Mouse (Mus musculus) hindbrain, embryonic 11.5 days (tissue): Measurements from ENCODE around the gene Cbl. TPM values are rescaled to one million over a fixed set of nuclear protein-coding genes. Genes with fewer than 3 reads are reported as not detected.

Source experiments
- ATAC-seq: fragments of 200-750 bp; cut with Nextera tagmentation; 2 replicates; pipeline ENCODE4 v1.8.0; 2017; ENCODE audit warnings: mild to moderate bottlenecking, moderate TSS enrichment, moderate library complexity; ENCODE audit not compliant: low FRiP score
- DNase-seq: peaks from one replicate; pipeline ENCODE4 v3.0.0-alpha.2; 2015; ENCODE audit warnings: low spot score
- H3K27ac ChIP-seq: fragments of 300-500 bp; sonication (generic); 2 replicates; pipeline ENCODE4 v1.5.1; 2014; ENCODE audit warnings: mild to moderate bottlenecking, low read depth, low read length
- H3K27me3 ChIP-seq: fragments of 300-500 bp; sonication (generic); 2 replicates; pipeline ENCODE4 v1.6.1; 2014; ENCODE audit warnings: mild to moderate bottlenecking, low read length, moderate library complexity, mixed read lengths; ENCODE audit not compliant: control insufficient read depth, insufficient read depth
- H3K36me3 ChIP-seq: fragments of 300-500 bp; sonication (generic); 2 replicates; pipeline ENCODE4 v1.6.1; 2014; ENCODE audit warnings: mild to moderate bottlenecking, low read length, moderate library complexity, mixed read lengths; ENCODE audit not compliant: control insufficient read depth, insufficient read depth
- H3K4me1 ChIP-seq: fragments of 300-500 bp; sonication (generic); replicated peaks from 2 replicates; pipeline ENCODE4 v1.6.1; 2014; ENCODE audit warnings: low read length, mixed read lengths; ENCODE audit not compliant: control insufficient read depth, insufficient read depth
- H3K4me2 ChIP-seq: fragments of 300-500 bp; sonication (generic); replicated peaks from 2 replicates; pipeline ENCODE4 v1.6.1; 2014; ENCODE audit warnings: mild to moderate bottlenecking, low read depth, low read length
- H3K4me3 ChIP-seq: fragments of 300-500 bp; sonication (generic); 2 replicates; pipeline ENCODE4 v1.5.1; 2014; ENCODE audit warnings: low read depth, low read length
- H3K9ac ChIP-seq: fragments of 300-500 bp; sonication (generic); 2 replicates; pipeline ENCODE4 v1.6.1; 2014; ENCODE audit warnings: low read depth, low read length
- H3K9me3 ChIP-seq: fragments of 300-500 bp; sonication (generic); 2 replicates; pipeline ENCODE4 v1.6.1; 2016; ENCODE audit warnings: low read length; ENCODE audit not compliant: control insufficient read depth
- WGBS: fragments of 180-500 bp; shearing (Covaris S2); extraction: QIAGEN DNeasy Blood & Tissue Kit; methylation state at CpG from one replicate; pipeline ENCODE4 v1.1.7; 2014; 5-methylcytosine and 5-hydroxymethylcytosine counted together
- polyA plus RNA-seq: library from polyadenylated mRNA; unstranded; fragments of >200 nt; fragmentation: Nextera tagmentation; extraction: Ambion mirVana; gene quantifications from 2 replicates; pipeline ENCODE4 v1.2.1, GENCODE M21; 2014

Gene Cbl
- polyA plus RNA-seq, 1 experiment from 2014 or later, result 24.7 TPM

DNA sequence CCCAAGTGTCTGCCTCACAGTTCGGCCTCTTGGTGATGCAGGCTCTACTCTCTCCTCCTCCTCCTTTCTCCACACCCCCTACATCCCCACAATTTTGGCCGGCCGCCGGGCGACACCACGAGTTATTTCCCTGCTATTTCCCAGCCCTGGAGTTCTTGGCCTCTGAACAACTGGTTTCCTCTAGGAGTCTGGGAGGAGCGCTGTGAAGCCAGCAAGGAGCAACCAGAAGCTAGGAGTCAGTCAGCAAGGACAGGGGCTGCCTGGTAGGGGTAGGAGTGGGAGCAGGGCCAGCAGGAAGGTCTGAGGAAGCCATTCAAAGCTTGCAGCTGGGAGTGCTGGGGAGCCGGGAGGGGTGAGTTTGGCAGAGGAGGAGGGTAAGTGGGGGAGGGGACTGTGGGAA, 126.7 kb downstream of the Cbl start, which contains the start of gene C1qtnf5:
C1qtnf5 (plus strand) TSS at position 136 of the 400 bp plus-strand sequence.
- no peaks in the 10 kb centered on the region for H3K36me3 ChIP-seq
- 0 out of 2 replicates have a peak within 1 kb of the TSS, but pooled peaks have one; percentile 21 for H3K4me2 ChIP-seq
- H3K9ac ChIP-seq, result peak within 1 kb of the TSS; percentile 27; the same call in 1 of the 2 replicates
- no peak within 1 kb of the TSS for H3K4me3 ChIP-seq
- H3K27ac ChIP-seq, result no peak within 1 kb of the TSS
- H3K9me3 ChIP-seq, result no peaks in the 10 kb centered on the region
- ATAC-seq (0 out of 2 replicates have a peak, but pooled peaks have one; percentile 17), DNase-seq (no peak)
- no peaks in the 10 kb centered on the region for H3K27me3 ChIP-seq
- WGBS, result 47% methylated on average over 8 of the region's 8 CpGs
- peaks cover 15% of the 10 kb centered on the region for H3K4me1 ChIP-seq

DNA sequence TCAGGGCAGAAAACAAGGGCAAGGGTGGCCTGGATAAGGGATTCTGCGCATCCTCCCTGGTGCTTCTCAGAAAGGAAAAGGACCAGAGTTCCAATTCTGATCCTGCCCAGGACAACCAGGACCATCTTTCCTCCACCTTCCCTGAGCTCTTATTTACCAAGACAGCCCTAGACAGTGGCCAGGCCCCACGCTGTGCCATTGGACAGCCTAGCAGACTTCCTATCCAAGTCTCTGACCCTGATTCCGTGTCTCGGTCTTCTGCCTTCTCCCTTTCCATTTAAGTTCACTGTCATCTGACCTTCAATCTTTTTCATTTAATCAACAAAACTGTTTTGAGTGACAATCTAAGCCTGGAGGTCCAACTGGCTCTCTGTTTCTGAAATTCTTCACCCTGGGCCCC, 127.3 kb downstream of the Cbl start:
- H3K4me1 ChIP-seq, result peaks cover 15% of the 10 kb centered on the region

DNA sequence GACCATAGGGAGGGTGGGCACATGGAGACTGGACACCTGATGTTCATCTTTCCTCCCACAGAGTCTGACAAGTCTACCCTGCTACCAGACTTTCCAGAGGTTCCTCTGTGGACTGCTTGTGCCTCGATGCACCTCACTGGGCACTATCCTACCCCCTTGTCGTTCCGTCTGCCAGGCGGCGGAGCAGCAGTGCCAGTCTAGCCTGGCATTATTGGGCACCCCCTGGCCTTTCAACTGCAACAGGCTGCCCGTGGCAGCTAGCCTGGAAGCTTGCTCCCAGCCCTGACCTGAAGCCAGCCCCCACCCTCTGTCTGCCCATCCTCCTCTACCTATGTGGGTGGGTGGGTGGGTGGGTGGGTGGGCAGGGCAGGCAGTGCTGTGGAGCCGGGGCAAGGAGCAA, 127.7 kb downstream of the Cbl start:
- peaks cover 15% of the 10 kb centered on the region for H3K4me1 ChIP-seq
- H3K9me3 ChIP-seq, result no peaks in the 10 kb centered on the region
- 94% methylated on average over 7 of the region's 7 CpGs for WGBS
- H3K4me2 ChIP-seq, result no peak overlapping the region
- DNase-seq (no peak), ATAC-seq (no peak)
- H3K27ac ChIP-seq, result no peak overlapping the region
- no peak overlapping the region for H3K9ac ChIP-seq
- no peaks in the 10 kb centered on the region for H3K36me3 ChIP-seq
- no peaks in the 10 kb centered on the region for H3K27me3 ChIP-seq
- no peak overlapping the region for H3K4me3 ChIP-seq

More for the DNA sequence above, 127.3 kb downstream of the Cbl start:
- Histone ChIP-seq H3K4me2 (no peak overlapping the region), H3K4me3 (no peak overlapping the region), H3K27me3 (no peaks in the 10 kb centered on the region), H3K9me3 (no peaks in the 10 kb centered on the region), H3K36me3 (no peaks in the 10 kb centered on the region), H3K9ac (no peak overlapping the region), H3K27ac (no peak overlapping the region)
- WGBS, result 78% methylated on average over 4 of the region's 4 CpGs
- ATAC-seq (no peak), DNase-seq (no peak)

DNA sequence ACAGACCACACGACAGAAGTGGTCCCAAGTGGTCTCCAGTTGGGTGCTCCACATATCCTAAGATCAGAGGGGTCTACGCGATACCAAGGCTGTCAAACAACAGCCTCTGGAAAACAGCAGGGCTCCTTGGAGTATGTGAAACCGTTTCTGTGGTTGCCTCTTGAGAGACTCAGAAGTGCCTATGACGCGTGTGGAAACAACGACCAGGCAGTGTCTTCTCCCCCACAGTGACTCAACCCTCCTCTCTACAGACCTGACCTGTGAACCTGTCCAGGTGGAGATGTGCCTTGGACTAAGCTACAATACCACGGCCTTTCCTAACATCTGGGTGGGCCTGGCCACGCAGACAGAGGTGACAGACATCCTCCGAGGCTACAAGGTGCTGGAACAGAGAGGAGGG, 128.1 kb downstream of the Cbl start:
- WGBS, result 90% methylated on average over 10 of the region's 10 CpGs
- no peaks in the 10 kb centered on the region for H3K36me3 ChIP-seq

DNA sequence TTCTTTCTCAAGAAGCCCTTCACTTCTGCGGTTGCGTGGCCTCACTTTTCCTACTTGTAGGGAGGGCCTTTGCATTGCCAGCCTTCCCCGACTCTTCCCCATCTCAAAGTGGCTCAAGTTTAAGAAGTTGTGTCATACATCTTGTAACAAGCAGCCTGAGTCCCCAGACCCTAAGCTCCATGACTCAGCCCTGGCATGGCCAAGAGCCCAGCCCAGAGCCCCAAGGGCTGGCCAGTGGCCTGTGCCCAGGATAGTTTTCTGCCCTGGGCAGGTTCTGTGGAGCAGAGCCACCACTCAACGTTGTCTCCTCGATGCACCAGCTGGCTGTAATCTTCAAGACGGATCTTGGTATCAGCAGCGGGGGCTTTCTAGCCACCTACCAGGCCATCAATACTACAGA, 129.0 kb downstream of the Cbl start:
- H3K4me1 ChIP-seq, result peaks cover 13% of the 10 kb centered on the region
- no peak for DNase-seq
- no peak overlapping the region for H3K4me2 ChIP-seq
- WGBS, result 94% methylated on average over 7 of the region's 7 CpGs
- no peak overlapping the region for H3K9ac ChIP-seq
- no peaks in the 10 kb centered on the region for H3K27me3 ChIP-seq
- H3K9me3 ChIP-seq, result no peaks in the 10 kb centered on the region
- H3K27ac ChIP-seq, result no peak overlapping the region
- no peaks in the 10 kb centered on the region for H3K36me3 ChIP-seq
- no peak for ATAC-seq
- H3K4me3 ChIP-seq, result no peak overlapping the region

More for the DNA sequence above, 128.1 kb downstream of the Cbl start:
- Histone ChIP-seq H3K27ac (no peak overlapping the region), H3K4me2 (no peak overlapping the region), H3K4me3 (no peak overlapping the region), H3K4me1 (peaks cover 15% of the 10 kb centered on the region), H3K9me3 (no peaks in the 10 kb centered on the region), H3K9ac (no peak overlapping the region), H3K27me3 (no peaks in the 10 kb centered on the region)
- DNase-seq (no peak), ATAC-seq (no peak)

DNA sequence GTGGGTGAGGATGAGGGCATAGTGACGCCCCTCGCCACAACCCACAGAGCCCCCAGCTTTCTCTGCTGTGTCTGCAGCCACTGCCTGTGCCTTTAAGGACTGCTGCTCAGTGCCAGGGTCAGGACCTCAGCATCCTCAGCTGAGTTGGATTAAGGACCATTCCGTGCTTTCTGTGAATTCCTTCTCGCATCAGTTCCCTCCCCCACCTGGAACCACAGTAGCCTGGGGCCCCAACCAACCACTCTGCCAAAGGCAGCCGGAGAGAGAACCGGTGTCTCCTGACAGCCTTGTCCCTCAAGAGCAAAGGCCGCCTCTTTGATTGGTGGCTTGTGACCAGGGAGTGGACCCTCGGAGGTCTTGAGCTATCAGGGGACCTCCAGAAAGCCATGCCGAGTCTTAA, 132.4 kb downstream of the Cbl start, which contains the start of gene Mfrp:
Mfrp (plus strand) TSS at position 240 of the 400 bp plus-strand sequence.
- no peak within 1 kb of the TSS for H3K4me2 ChIP-seq
- DNase-seq, result no peak
- H3K4me1 ChIP-seq, result 0 out of 2 replicates have a peak, but pooled peaks cover 2% of the 10 kb centered on the region
- no peaks in the 10 kb centered on the region for H3K9me3 ChIP-seq
- H3K9ac ChIP-seq, result no peak within 1 kb of the TSS
- no peak within 1 kb of the TSS for H3K4me3 ChIP-seq
- no peak for ATAC-seq
- H3K27ac ChIP-seq, result no peak within 1 kb of the TSS
- H3K27me3 ChIP-seq, result no peaks in the 10 kb centered on the region
- WGBS, result 66% methylated on average over 9 of the region's 9 CpGs
- H3K36me3 ChIP-seq, result no peaks in the 10 kb centered on the region

DNA sequence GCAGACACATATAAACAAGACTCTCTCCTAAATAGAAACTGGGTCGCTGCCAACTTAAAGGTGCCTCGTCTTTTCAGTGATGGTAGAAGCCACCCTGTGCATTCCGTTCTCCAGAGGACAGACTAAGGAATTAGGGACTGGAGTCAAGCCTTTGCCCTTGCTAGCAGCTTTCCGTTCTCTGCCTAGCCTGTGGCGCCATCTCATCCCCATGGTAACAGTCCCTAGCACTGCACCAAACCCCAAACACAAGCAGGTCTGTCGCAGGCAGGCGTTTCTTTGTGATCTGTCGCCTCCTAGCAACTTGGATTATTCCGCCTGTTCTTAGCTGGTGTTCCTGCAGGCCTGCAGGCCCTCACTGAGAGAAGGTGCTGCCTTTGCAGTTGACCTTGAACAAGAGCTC, 137.3 kb downstream of the Cbl start:
- no peak overlapping the region for H3K4me3 ChIP-seq
- H3K9ac ChIP-seq, result no peak overlapping the region
- no peaks in the 10 kb centered on the region for H3K9me3 ChIP-seq
- ATAC-seq (0 out of 2 replicates have a peak, but pooled peaks have one; percentile 40), DNase-seq (peak; percentile 54)
- H3K4me1 ChIP-seq, result 0 out of 2 replicates have a peak, but pooled peaks cover 4% of the 10 kb centered on the region
- H3K27me3 ChIP-seq, result no peaks in the 10 kb centered on the region
- no peak overlapping the region; the same call in 1 of the 2 replicates for H3K27ac ChIP-seq
- no peak overlapping the region for H3K4me2 ChIP-seq
- 25% methylated on average over 9 of the region's 9 CpGs for whole genome bisulfite sequencing
- 0 out of 2 replicates have a peak, but pooled peaks cover 2% of the 10 kb centered on the region for H3K36me3 ChIP-seq

DNA sequence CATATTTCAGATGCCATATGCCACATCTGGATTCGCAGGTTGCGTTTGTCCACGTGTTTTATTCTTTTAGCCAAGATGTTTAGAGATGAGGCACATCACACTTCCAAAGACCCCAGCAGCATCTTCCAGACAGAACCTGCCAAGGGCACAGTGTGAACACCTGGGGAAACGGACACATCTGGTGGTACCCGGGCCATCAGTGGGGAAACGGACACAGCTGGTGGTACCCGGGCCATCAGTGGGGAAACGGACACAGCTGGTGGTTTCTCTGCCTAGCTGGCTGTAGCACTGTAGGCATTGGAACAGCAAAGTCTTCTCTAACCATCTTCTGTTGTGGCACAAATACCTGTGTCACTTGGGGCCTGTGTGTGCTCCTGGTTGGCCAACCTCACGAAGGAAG, 138.1 kb downstream of the Cbl start:
- 92% methylated on average over 9 of the region's 9 CpGs for WGBS
- ATAC-seq, result no peak

DNA sequence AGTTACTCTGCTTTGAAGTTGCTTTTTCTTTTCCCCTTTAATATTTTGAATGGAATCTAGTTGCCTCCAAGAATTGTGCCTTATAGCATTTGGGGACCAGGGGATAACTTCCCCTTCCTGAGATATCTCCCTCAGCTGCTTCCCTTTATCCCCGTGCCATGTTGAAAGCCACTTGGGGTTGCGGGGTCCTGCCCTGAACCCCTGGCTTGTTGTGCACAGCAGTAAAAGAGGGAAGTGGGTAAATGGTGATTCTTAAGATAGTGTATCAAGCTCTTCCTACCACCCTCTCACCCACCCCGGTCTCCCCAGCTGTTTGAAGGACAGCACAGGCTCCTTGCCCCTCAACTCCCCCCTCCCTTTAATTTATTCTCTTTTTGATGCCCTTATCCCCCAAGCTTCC, 139.1 kb downstream of the Cbl start:
- Histone ChIP-seq H3K4me3 (no peak overlapping the region), H3K4me2 (no peak overlapping the region), H3K27me3 (no peaks in the 10 kb centered on the region), H3K27ac (no peak overlapping the region), H3K9me3 (no peaks in the 10 kb centered on the region), H3K36me3 (0 out of 2 replicates have a peak, but pooled peaks cover 2% of the 10 kb centered on the region), H3K9ac (no peak overlapping the region), H3K4me1 (0 out of 2 replicates have a peak, but pooled peaks cover 4% of the 10 kb centered on the region)
- no peak for DNase-seq
- 87% methylated on average over 3 of the region's 3 CpGs for WGBS
- ATAC-seq, result no peak

More for the DNA sequence above, 138.1 kb downstream of the Cbl start:
- H3K4me2 ChIP-seq, result no peak overlapping the region
- no peak overlapping the region for H3K4me3 ChIP-seq
- H3K9ac ChIP-seq, result no peak overlapping the region
- no peak overlapping the region for H3K27ac ChIP-seq
- H3K9me3 ChIP-seq, result no peaks in the 10 kb centered on the region
- no peaks in the 10 kb centered on the region for H3K27me3 ChIP-seq
- H3K36me3 ChIP-seq, result 0 out of 2 replicates have a peak, but pooled peaks cover 2% of the 10 kb centered on the region
- no peak for DNase-seq
- H3K4me1 ChIP-seq, result 0 out of 2 replicates have a peak, but pooled peaks cover 4% of the 10 kb centered on the region
